Mouse (Mus musculus) layer of hippocampus, adult 2 months (tissue): ENCODE results near the gene Slit3. TPM values are rescaled to one million over a fixed set of nuclear protein-coding genes. Genes with fewer than 3 reads are reported as not detected.

Experiments used
- DNase-seq, 2 experiments: peaks; one replicate each; pipeline ENCODE4 v3.0.0; 2022; ENCODE audit warnings: low spot score in 2 of 2
- H3K27ac ChIP-seq: fragments of 200-600 bp; 2 replicates; pipeline ENCODE4 v1.8.1; 2022
- H3K4me3 ChIP-seq: fragments of 200-600 bp; 2 replicates; pipeline ENCODE4 v1.8.1; 2022; ENCODE audit warnings: mild to moderate bottlenecking
- CTCF ChIP-seq: fragments of 200-600 bp; conservative IDR thresholded peaks from 2 replicates; pipeline ENCODE4 v1.8.1; 2022; ENCODE audit warnings: antibody characterized with exemption, mild to moderate bottlenecking, moderate library complexity
- total RNA-seq, 2 experiments: library from RNA; stranded (reverse); gene quantifications; 2 replicates each; pipeline ENCODE4 v1.2.3; 2021

Gene Slit3
- total RNA-seq, 2 experiments from 2014 or later, result 98.9 to 106 TPM

DNA sequence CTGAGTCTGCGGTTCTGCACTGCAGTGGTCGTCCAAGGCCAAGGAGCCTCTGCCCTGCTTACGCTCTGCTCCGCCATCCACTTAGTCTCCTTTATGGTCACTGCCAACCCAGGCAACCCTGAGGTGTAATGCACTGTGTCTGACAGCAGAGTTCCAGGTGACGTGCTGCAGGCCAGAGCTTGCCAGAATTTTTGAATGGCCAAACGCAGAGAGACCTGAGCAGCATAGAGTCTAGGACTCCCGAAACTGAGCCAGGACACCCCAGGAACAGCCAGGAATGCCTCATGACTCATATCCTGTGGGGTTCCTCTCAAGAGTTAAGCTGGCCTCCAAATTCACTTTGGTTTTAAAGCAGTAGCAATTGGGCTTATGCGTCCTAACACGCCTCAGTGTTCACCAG lies 429.0 kb downstream of the Slit3 start:
- DNase-seq, result no peak
- no peak for TF ChIP-seq CTCF
- no peak overlapping the region for H3K27ac ChIP-seq
- H3K4me3 ChIP-seq, result no peak overlapping the region

DNA sequence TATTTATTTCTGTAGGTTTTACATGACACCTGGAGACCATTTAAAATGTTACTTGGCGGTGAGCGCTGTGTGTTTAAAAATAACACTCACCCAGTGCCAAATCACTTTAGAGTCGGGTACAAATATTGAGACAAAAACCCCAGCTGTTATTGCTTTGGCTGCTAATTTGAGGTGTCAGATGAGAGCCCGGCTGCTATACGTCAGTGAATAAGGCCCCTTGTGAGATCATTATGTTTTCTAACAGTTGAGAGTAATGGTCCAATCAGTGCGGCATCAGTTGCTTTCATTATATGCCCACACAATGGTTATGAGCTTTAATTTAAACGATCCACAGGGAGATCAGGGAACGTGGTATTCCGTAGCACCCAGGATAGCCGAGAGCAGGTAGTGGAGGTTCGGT lies 435.2 kb downstream of the Slit3 start:
- no peak for TF ChIP-seq CTCF

DNA sequence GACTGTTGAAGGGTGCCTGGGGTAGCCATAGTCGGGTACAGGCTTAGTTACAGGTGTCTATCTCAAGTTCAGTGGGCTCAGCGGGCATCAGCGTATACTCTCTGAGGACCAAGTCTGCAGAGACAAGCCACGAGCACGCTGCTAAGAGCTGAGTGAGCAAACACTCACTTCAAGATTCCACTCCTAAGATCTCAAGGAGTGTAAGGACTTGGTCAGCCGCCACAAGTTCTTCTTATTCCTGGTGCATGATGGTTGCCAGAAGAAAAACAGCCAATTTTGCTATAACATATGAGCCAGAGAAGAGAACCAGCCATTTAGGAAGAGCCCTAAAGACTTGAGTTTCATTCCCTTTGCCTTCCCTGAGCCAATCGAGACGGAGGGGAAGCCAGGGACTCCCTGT lies 436.5 kb downstream of the Slit3 start:
- no peak for TF ChIP-seq CTCF
- H3K4me3 ChIP-seq, result no peak overlapping the region
- DNase-seq, result no peak
- no peak overlapping the region for H3K27ac ChIP-seq

More for the DNA sequence above, 435.2 kb downstream of the Slit3 start:
- Histone ChIP-seq H3K27ac (no peak overlapping the region), H3K4me3 (no peak overlapping the region)
- DNase-seq, result no peak

DNA sequence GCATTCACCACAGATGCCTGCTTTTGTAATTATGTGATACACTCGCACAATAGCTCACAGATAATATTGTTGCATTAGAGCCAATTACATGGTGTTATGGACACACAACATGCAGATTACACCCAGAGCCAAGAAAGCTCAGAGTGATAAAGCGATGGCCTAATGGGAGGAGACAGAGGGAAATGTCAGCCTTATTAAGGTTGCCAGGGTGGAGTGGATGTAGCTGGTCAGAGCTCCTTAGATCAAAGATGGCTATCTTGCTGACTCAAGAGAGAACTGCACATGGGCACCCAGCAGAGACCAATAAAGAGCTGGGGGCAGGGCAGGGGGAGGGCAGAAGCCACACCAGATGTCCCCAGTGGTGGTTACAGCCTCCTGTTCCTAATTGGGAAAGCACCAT lies 437.3 kb downstream of the Slit3 start:
- H3K4me3 ChIP-seq, result no peak overlapping the region
- no peak for TF ChIP-seq CTCF
- no peak for DNase-seq

DNA sequence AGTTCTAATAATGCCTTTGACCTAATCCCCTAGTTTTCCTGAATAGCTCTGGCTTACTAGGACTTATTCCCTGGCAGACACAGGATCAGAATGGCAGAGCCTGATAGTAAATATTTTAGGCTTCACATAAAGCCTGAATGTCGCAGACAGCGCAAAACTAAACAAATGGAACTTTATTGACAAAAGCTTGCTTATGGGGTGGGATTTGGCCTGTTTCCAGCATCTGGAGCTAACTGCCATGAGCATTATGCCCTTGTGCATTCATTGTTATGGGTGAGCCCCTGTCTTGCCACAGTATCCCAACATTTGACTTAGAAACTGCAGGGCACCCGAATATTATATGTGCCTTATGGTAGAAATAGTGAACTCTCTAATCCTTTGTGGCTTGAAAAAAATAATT lies 438.4 kb downstream of the Slit3 start:
- no peak overlapping the region for H3K27ac ChIP-seq
- DNase-seq, result no peak
- no peak for TF ChIP-seq CTCF
- no peak overlapping the region for H3K4me3 ChIP-seq

More for the DNA sequence above, 437.3 kb downstream of the Slit3 start:
- H3K27ac ChIP-seq, result no peak overlapping the region

DNA sequence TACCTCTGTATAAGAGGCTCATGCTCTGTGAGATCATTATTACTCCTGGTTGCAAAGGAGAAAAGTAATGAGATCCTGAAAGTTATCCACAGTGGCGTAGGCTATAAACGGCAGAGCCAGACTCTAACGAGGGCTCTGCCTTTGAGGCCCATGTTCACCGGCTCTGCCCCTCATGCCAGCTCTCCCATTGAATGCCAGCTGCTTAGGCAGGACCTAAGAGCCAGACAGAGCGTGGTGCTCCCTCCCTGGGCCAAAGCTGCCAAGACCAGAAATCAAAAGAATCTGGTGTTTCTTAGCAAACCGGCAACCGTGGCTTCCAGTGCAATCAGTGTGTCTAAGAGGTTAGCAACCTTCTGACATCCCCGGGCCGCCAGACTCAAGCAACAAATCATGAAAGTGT lies 440.7 kb downstream of the Slit3 start:
- no peak for DNase-seq
- Histone ChIP-seq H3K27ac (no peak overlapping the region), H3K4me3 (no peak overlapping the region)
- TF ChIP-seq CTCF, result no peak

DNA sequence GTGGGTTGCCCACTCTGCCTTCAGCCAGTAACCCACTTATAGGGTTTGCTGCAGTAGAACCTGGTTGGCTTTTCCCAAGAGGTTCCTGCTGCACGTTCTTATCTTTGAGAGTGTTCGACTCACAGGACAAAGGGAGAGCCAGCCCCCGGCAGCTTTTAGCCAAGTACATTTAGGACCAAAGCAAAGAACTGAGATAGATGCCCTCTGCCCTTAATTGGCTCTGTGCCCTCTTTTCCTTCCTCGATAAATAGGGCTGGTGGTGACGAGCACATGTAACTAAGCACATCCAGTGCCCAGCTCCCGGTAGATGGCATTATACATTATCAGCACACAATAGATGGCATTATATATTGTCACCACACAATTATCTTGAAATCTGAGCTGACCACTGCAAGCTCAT lies 444.3 kb downstream of the Slit3 start:
- DNase-seq, result no peak
- no peak for TF ChIP-seq CTCF
- no peak overlapping the region for H3K4me3 ChIP-seq
- no peak overlapping the region for H3K27ac ChIP-seq

DNA sequence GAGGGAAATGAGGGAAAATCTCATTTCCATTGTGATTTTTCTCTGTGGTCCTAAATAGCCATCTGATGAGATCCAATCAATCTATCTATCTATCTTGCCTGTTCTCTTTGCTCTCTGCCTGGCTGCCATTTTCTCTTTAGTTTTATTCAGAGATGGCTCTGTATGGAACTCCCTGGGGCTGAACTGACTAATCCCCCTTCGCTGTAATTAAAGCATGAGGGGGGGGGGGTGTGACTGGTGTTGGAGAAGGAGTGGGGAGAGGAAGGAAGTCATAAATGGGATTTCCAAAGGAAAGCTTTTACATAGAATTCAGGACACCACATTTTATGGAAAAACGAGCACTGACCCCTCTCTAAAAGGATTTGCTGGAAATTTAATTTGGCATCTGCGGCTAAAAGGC lies 445.7 kb downstream of the Slit3 start:
- no peak for DNase-seq
- TF ChIP-seq CTCF, result no peak
- Histone ChIP-seq H3K4me3 (no peak overlapping the region), H3K27ac (no peak overlapping the region)

DNA sequence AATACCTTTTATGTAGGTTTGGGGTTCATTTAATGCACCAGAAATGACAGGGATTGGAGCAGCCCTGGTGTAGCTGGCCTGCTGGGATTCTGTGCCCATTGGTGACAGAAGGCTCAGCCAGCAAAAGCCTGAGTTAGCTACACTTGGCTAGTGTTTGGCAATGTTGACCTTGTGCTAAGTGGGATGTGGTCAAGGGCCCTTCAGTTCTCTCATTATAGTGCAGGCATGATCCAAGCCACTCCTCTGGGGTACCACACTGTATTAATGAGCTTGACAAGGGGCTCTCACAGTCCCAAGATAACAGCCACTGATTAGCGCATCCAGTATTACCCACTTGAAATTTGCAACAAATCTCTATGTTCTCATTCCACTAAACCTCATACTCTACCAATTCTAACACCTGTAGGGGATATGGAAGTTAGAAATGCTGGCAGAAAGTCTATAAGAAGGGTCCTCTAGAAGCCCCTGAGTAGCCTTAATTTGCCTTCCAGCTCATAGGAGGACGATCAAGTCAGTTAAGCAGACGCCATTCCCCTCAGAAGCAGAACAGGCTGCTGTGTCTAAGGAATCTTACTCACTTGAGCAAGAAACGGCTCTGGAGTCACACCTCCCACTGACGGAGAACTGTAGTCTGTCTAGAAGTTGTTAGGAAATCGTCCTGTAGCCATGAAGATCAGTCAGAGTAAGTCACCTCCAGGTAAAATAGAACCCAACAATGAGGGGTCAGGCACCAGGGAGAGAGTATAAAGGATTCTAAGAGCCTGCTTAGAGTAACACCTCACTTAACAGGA lies 448.3 kb downstream of the Slit3 start:
- no peak for TF ChIP-seq CTCF
- no peak for DNase-seq
- Histone ChIP-seq H3K4me3 (no peak overlapping the region), H3K27ac (no peak overlapping the region)

DNA sequence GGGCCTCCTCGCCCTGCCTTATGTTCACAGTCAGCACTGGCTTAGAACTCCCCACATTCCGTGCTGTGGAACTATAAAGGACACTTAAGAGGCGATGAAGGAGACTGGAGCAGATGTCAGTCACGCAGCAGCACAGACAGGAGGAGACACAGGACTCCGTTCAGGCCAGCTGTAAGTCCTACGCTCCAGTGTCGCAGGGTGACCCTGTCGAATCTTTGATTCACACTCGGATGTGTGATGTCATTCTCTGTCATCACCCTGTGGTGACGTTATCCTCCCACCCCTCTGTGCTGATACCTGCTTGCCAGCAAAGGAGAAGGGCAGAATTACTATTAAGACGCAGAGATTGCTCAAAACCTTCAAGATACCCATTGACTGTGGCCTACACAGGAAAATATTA lies 448.9 kb downstream of the Slit3 start:
- H3K4me3 ChIP-seq, result no peak overlapping the region
- TF ChIP-seq CTCF, result no peak
- no peak overlapping the region for H3K27ac ChIP-seq
- no peak for DNase-seq

DNA sequence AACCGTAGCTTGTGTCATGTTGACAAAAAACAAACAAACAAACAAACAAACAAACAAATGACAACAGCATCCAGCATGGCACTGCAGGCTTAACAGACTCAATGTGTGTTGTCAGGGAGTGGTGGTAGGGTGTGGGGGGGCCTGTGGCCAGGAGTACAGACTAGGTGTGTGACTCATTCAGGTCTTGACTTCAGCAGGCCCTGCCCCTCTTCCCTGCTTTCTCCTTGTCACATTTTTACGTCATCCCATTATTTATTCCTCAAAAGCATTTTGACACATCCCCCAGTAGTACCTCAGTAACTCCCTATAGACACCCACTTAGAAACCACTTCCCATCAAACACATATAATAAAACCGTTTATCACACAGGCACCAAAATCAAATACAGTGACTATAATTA lies 450.9 kb downstream of the Slit3 start:
- no peak overlapping the region for H3K27ac ChIP-seq
- H3K4me3 ChIP-seq, result no peak overlapping the region
- no peak for DNase-seq
- no peak for TF ChIP-seq CTCF

DNA sequence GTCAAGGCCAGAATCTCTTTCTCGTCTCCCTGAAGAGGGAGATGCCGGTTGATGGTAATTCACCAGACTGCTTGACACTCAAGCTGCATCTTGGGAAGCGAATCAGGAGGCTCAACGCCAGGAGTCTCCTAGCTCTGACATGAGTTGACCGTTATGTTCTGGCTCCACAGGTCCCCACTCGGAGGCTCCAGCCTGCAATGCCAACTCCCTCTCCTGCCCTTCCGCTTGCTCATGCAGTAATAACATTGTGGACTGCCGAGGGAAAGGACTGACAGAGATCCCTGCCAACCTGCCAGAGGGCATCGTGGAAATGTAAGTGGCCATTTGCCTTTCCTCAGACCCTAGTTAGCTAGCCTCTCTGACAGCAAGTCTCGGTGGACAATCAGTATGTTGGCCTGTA lies 457.8 kb downstream of the Slit3 start:
- no peak overlapping the region for H3K4me3 ChIP-seq
- TF ChIP-seq CTCF, result no peak
- H3K27ac ChIP-seq, result no peak overlapping the region
- no peak for DNase-seq

DNA sequence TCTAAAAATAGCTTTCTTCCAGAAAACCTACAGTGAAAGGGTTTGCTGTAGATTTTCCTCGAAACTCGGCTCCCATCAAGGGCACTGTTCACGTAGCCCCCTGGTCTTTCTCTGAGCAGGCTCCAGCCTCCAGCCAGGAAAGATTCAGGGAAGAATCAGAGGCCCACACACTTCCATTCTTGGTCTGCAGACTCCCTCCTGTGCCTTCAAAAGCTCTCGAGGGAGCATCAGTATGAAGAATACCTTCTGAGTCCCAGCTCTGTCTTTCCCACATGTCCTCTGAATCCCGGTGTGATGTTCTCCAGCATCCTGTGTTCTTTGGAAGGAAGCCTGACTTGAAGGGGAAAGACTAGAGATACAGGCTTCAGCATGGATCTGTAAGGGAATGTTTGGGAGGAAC lies 461.6 kb downstream of the Slit3 start:
- no peak for DNase-seq
- H3K27ac ChIP-seq, result no peak overlapping the region
- H3K4me3 ChIP-seq, result no peak overlapping the region
- TF ChIP-seq CTCF, result no peak

DNA sequence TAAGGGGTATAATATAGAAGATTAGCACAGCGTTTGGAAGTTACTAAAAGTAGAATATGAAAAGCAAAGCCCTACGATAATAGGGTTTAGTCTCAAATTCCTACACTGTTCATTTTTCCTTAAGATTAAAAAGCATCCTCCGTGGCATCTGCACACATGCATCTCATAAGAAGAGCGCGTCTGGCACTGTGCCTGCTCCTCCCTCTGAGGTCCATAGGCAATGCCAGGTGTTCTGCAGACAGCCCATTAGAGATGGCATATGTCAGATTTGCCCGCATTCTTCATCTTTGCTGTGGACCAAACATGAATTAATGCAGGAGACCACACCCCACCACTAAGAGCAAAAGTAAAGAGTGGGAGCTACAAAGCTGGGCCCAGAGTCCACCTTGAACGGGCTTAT lies 462.6 kb downstream of the Slit3 start:
- TF ChIP-seq CTCF, result no peak
- Histone ChIP-seq H3K27ac (no peak overlapping the region), H3K4me3 (no peak overlapping the region)
- no peak for DNase-seq
